Comparison of ENCODE assay signal across 19 mouse cellular contexts in the genomic region with DNA sequence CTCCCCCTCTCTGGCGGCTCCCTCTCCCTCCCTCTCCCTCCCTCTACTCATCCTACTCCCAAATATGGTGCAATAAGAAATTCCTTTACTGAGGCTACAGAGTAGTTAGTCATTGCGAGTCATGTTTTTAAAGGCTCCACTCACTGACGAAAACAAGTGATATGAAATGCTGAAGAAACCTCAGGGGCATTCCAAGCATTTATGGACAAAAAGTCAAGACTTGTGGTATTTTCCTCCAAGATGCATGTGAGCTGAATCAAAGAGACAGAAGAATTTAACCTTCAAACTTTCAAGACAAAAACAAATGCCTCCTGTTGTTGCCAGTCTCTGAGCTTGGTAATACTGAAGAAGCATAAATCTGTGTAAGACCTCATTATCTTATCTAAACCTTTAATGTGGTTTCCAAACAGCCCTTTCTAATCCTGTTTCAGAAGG.
A peak's percentile ranks its signal among the peaks of the same experiment; 100 is the strongest.
DNase-seq lines count a peak whose midpoint lies in the region; ATAC-seq and TF ChIP-seq lines count a peak whose summit lies in the region.
"Had no signal": no experiment of that assay in that cellular context is flagged by ENCODE, and none has a peak within 500 bp of the region (broad histone marks: within the 10 kb centered on the region; RNA-seq: fewer than 3 reads in every experiment).

No protein-coding gene starts in this region.

- peak; percentile 92 for DNase-seq in heart, adult 11 months
- no peak for DNase-seq in heart, postnatal 10 days
- peak; percentile 18 for DNase-seq in lung, postnatal 25 days (ENCODE audit: low spot score)
- DNase-seq in lung, adult 2 months: no peak
- peak; percentile 59 for DNase-seq in Patski (ENCODE audit: low read depth, low spot score)
- DNase-seq in forebrain, postnatal 0 days: no peak
- no peak for DNase-seq in cerebellum, adult 9-11 months
- DNase-seq: cerebellum, adult 2 months; layer of hippocampus, postnatal 36 days; right cerebral cortex, postnatal 4 days; thymus, postnatal 4 days had no signal

- POLR2A ChIA-PET in Patski (lab: Charles Lee): interaction anchor here (0.6 kb wide), 1 partner anchor 247 kb away, joined by 3 read pairs; no protein-coding TSS in a partner anchor

- no peaks in the 10 kb centered on the region for H3K79me2 ChIP-seq in C2C12 (ENCODE audit: control insufficient read depth, insufficient read depth)

- TF ChIP-seq POLR2A in lung, adult 2 months (IDR thresholded peaks at IDR 0.05; ENCODE audit: borderline replicate concordance, extremely low read depth, low read depth, low read length): no peak

- in situ Hi-C loops in Patski (cut with MboI; ENCODE audit: low pct_unique_long_range_greater_than_20kb): no loop called here

- CTCF ChIA-PET in Patski (lab: Charles Lee): interaction anchor here (0.9 to 1.4 kb wide), 2 partner anchors 9 to 711 kb away, joined by 3 to 7 read pairs; a partner anchor contains a TSS

- no peaks in the 10 kb centered on the region for H3K9me3 ChIP-seq in forebrain, postnatal 0 days (ENCODE audit: low read length)
- H3K9me3 ChIP-seq: embryonic facial prominence, embryonic 15.5 days; heart, embryonic 13.5 days; hindbrain, embryonic 10.5 days; limb, embryonic 15.5 days; neural tube, embryonic 12.5 days had no signal

- 38% methylated on average over 3 of the region's 3 CpGs for WGBS in lung, adult 2 months
- WGBS in forebrain, postnatal 0 days: 86% methylated on average over 3 of the region's 3 CpGs

- H3K27ac ChIP-seq in forebrain, postnatal 0 days (ENCODE audit: low read depth, low read length): no peak overlapping the region
- H3K27ac ChIP-seq: embryonic facial prominence, embryonic 15.5 days; heart, embryonic 13.5 days; hindbrain, embryonic 10.5 days; limb, embryonic 15.5 days; neural tube, embryonic 12.5 days had no signal

- H3K4me3 ChIP-seq in lung, adult 2 months (replicated peaks; ENCODE audit: extremely low read depth, low read depth, low read length): no peak overlapping the region
- H3K4me3 ChIP-seq in C2C12 (ENCODE audit: insufficient read depth, poor library complexity, severe bottlenecking): no peak overlapping the region
- H3K4me3 ChIP-seq in forebrain, postnatal 0 days (ENCODE audit: low read depth, low read length): no peak overlapping the region
- H3K4me3 ChIP-seq: embryonic facial prominence, embryonic 15.5 days; heart, embryonic 13.5 days; hindbrain, embryonic 10.5 days; limb, embryonic 15.5 days; neural tube, embryonic 12.5 days had no signal

- no peaks in the 10 kb centered on the region for H3K79me3 ChIP-seq in C2C12 (ENCODE audit: low read depth)

- no peak overlapping the region for H3ac ChIP-seq in C2C12 (ENCODE audit: control insufficient read depth, insufficient read length, low read depth)

- no peak for TF ChIP-seq CTCF in lung, adult 2 months (IDR thresholded peaks at IDR 0.05; ENCODE audit: insufficient read depth, low read length)
- no peak for TF ChIP-seq CTCF in C2C12 (IDR thresholded peaks at IDR 0.05; ENCODE audit: control insufficient read depth, insufficient read depth, insufficient read length)
- no peak for TF ChIP-seq CTCF in Patski (IDR thresholded peaks at IDR 0.05)
- TF ChIP-seq CTCF in forebrain, postnatal 0 days (IDR thresholded peaks at IDR 0.05; ENCODE audit: low read depth): no peak

- ATAC-seq in Patski: peak; percentile 95
- ATAC-seq in forebrain, postnatal 0 days: no peak
- ATAC-seq: forebrain, embryonic 14.5 days; inflammation-experienced regulatory T-cells, adult 6 months had no signal

- no peaks in the 10 kb centered on the region for H3K36me3 ChIP-seq in C2C12 (ENCODE audit: control insufficient read depth, insufficient read depth)
- no peaks in the 10 kb centered on the region for H3K36me3 ChIP-seq in forebrain, postnatal 0 days (ENCODE audit: insufficient read depth)
- H3K36me3 ChIP-seq: embryonic facial prominence, embryonic 15.5 days; heart, embryonic 13.5 days; hindbrain, embryonic 10.5 days; limb, embryonic 15.5 days; neural tube, embryonic 12.5 days had no signal

- no peaks in the 10 kb centered on the region for H3K4me1 ChIP-seq in lung, adult 2 months (ENCODE audit: control insufficient read depth, insufficient read depth, low read length)
- H3K4me1 ChIP-seq in forebrain, postnatal 0 days (ENCODE audit: insufficient read depth): no peaks in the 10 kb centered on the region
- H3K4me1 ChIP-seq: embryonic facial prominence, embryonic 15.5 days; hindbrain, embryonic 10.5 days; limb, embryonic 15.5 days; neural tube, embryonic 12.5 days had no signal

- H3K27me3 ChIP-seq in C2C12 (ENCODE audit: control insufficient read depth, insufficient read depth, insufficient read length) (no peaks in the 10 kb centered on the region), Patski (no peaks in the 10 kb centered on the region)
- no peaks in the 10 kb centered on the region for H3K27me3 ChIP-seq in forebrain, postnatal 0 days (ENCODE audit: insufficient read depth, low read length)
- H3K27me3 ChIP-seq: embryonic facial prominence, embryonic 15.5 days; heart, embryonic 13.5 days; limb, embryonic 15.5 days; neural tube, embryonic 12.5 days had no signal

- no peak overlapping the region for H3K9ac ChIP-seq in forebrain, postnatal 0 days
- H3K9ac ChIP-seq: embryonic facial prominence, embryonic 15.5 days; heart, embryonic 13.5 days; limb, embryonic 15.5 days; neural tube, embryonic 12.5 days had no signal

- H3K4me2 ChIP-seq in forebrain, postnatal 0 days (ENCODE audit: low read depth): no peak overlapping the region
- H3K4me2 ChIP-seq: embryonic facial prominence, embryonic 15.5 days; heart, embryonic 13.5 days; limb, embryonic 15.5 days; neural tube, embryonic 12.5 days had no signal

- intact Hi-C loops in heart, postnatal 10 days (cut with DNase I): no loop called here

TF ChIP-seq in C2C12, 6 proteins besides CTCF, POLR2A, EP300 and RAD21:
- TF ChIP-seq FOSL1 (IDR thresholded peaks at IDR 0.05; ENCODE audit: insufficient read depth, low read length, poor library complexity, severe bottlenecking): peak; percentile 84
- no peak for TF ChIP-seq USF1 (IDR thresholded peaks at IDR 0.05; ENCODE audit: low read depth)
- peak; percentile 96 for TF ChIP-seq CEBPB (IDR thresholded peaks at IDR 0.05; ENCODE audit: low read depth)
- TF ChIP-seq MYOD1 (IDR thresholded peaks at IDR 0.05; ENCODE audit: control insufficient read depth, insufficient read length, low read depth): peak; percentile 83

Comparison
In these comparisons a context has a peak if more than half of its experiments do, and no peak if none do; other contexts are left out.
1. DNase-seq: peak in heart, adult 11 months (single experiment), lung, postnatal 25 days (single experiment) and Patski (single experiment); none in heart, postnatal 10 days (0 of 2), lung, adult 2 months (single experiment), forebrain, postnatal 0 days (single experiment) and cerebellum, adult 9-11 months (single experiment).